Mouse (Mus musculus) olfactory bulb, adult 2 months (tissue): Measurements from ENCODE around the gene Ndufa4l2.

Experiments used
- CTCF ChIP-seq: fragments of 200-500 bp; IDR thresholded peaks from 2 replicates; pipeline ENCODE4 v1.5.1; 2012; ENCODE audit warnings: low read depth, mild to moderate bottlenecking, low read length, moderate library complexity; ENCODE audit not compliant: insufficient read depth
- POLR2A ChIP-seq: fragments of 200-500 bp; IDR thresholded peaks from 2 replicates; pipeline ENCODE4 v1.6.1; 2012; ENCODE audit warnings: mild to moderate bottlenecking, low read depth, low read length, moderate library complexity; ENCODE audit not compliant: insufficient read depth

DNA sequence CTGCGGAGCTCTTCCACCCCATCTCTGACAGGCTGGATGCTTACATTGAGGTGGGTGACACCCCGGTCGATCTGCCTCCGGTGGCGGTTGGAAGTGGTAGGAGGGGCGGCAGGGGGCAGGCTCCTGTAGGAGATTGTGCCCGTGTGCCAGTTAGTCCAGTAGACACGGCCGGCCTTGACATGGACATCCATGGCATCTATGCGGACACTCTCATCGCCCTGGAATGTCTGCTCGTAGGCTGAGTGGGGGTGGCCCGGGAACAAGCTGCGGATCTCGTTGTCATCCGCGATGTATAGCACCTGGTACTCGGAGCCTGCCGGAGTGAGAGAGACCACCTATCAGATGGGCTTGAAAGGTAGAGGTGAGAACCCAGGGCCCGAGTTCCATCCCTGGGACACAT lies 29.6 kb downstream of the Ndufa4l2 start:
- TF ChIP-seq POLR2A (no peak), CTCF (no peak)
